In genomic region chr13:21215275-21215983, GRCm38 (mm10) we compare ENCODE assay signal across 8 mouse cellular contexts. TPM values are rescaled to one million over a fixed set of nuclear protein-coding genes. Genes with fewer than 3 reads are reported as not detected.
DNase-seq lines count a peak whose midpoint lies in the region; ATAC-seq and TF ChIP-seq lines count a peak whose summit lies in the region.

No protein-coding gene starts in this region.

- TF ChIP-seq POLR2A in ES-Bruce4 (IDR thresholded peaks at IDR 0.05; ENCODE audit: insufficient read depth, low read length): no peak
- no peak for TF ChIP-seq POLR2A in bone marrow macrophage, adult 2 months (IDR thresholded peaks at IDR 0.05; ENCODE audit: borderline replicate concordance, low read depth, low read length)

- H3K27ac ChIP-seq in ES-Bruce4 (ENCODE audit: insufficient read depth, low read length): no peak overlapping the region
- H3K27ac ChIP-seq in bone marrow macrophage, adult 2 months (ENCODE audit: insufficient read depth, low read depth, low read length): no peak overlapping the region
- H3K27ac ChIP-seq in embryonic facial prominence, embryonic 15.5 days (replicated peaks): no peak overlapping the region
- no peak overlapping the region for H3K27ac ChIP-seq in heart, embryonic 13.5 days (replicated peaks)
- no peak overlapping the region for H3K27ac ChIP-seq in liver, embryonic 12.5 days

- H3K36me3 ChIP-seq in ES-Bruce4 (ENCODE audit: control insufficient read depth, insufficient read depth, low read length, poor library complexity, severe bottlenecking): no peaks in the 10 kb centered on the region
- no peaks in the 10 kb centered on the region for H3K36me3 ChIP-seq in embryonic facial prominence, embryonic 15.5 days
- no peaks in the 10 kb centered on the region for H3K36me3 ChIP-seq in heart, embryonic 13.5 days
- H3K36me3 ChIP-seq in liver, embryonic 12.5 days: no peaks in the 10 kb centered on the region

- peak overlapping the region; percentile 51 for H3K4me2 ChIP-seq in embryonic facial prominence, embryonic 15.5 days (replicated peaks)
- peak overlapping the region; percentile 72 for H3K4me2 ChIP-seq in heart, embryonic 13.5 days
- peak overlapping the region; percentile 84 for H3K4me2 ChIP-seq in liver, embryonic 12.5 days

- no peaks in the 10 kb centered on the region for H3K4me1 ChIP-seq in ES-Bruce4 (ENCODE audit: control insufficient read depth, insufficient read depth, low read length)
- peaks cover 3% of the 10 kb centered on the region; the same call in 1 of the 2 replicates for H3K4me1 ChIP-seq in bone marrow macrophage, adult 2 months (ENCODE audit: control insufficient read depth, insufficient read depth, low read length)
- H3K4me1 ChIP-seq in embryonic facial prominence, embryonic 15.5 days: peaks cover 3% of the 10 kb centered on the region; the same call in 1 of the 2 replicates
- peaks cover 5% of the 10 kb centered on the region; the same call in 1 of the 2 replicates for H3K4me1 ChIP-seq in heart, embryonic 13.5 days
- H3K4me1 ChIP-seq in liver, embryonic 12.5 days: peaks cover 13% of the 10 kb centered on the region

- ATAC-seq in embryonic facial prominence, embryonic 15.5 days (ENCODE audit: insufficient number of reproducible peaks, low FRiP score, low TSS enrichment, low read depth): no peak
- no peak for ATAC-seq in heart, embryonic 13.5 days (ENCODE audit: extremely low read depth, insufficient number of reproducible peaks, low FRiP score, low TSS enrichment)
- ATAC-seq in liver, embryonic 12.5 days: peak; percentile 79

- no peaks in the 10 kb centered on the region for H3K27me3 ChIP-seq in ES-Bruce4 (ENCODE audit: control insufficient read depth, insufficient read depth, low read length, poor library complexity, severe bottlenecking)
- no peaks in the 10 kb centered on the region for H3K27me3 ChIP-seq in embryonic facial prominence, embryonic 15.5 days
- H3K27me3 ChIP-seq in heart, embryonic 13.5 days (replicated peaks): no peaks in the 10 kb centered on the region; the same call in 1 of the 2 replicates
- H3K27me3 ChIP-seq in liver, embryonic 12.5 days (replicated peaks): peaks cover 17% of the 10 kb centered on the region

- peak; percentile 59 for DNase-seq in kidney, postnatal 10 days
- peak; percentile 35 to 41 for DNase-seq in natural killer cell, adult 2 months (ENCODE audit: low spot score in 2 of 2)
- peak; percentile 42 for DNase-seq in thymus, postnatal 14 days

- peaks cover 12% of the 10 kb centered on the region for H3K9me3 ChIP-seq in ES-Bruce4 (replicated peaks; ENCODE audit: control insufficient read depth, insufficient read depth, low read length, poor library complexity, severe bottlenecking)
- no peaks in the 10 kb centered on the region for H3K9me3 ChIP-seq in embryonic facial prominence, embryonic 15.5 days (replicated peaks)
- H3K9me3 ChIP-seq in heart, embryonic 13.5 days: peaks cover 11% of the 10 kb centered on the region; the same call in 1 of the 2 replicates
- H3K9me3 ChIP-seq in liver, embryonic 12.5 days (replicated peaks): peaks cover 11% of the 10 kb centered on the region

- TF ChIP-seq EP300 in ES-Bruce4 (IDR thresholded peaks at IDR 0.05; ENCODE audit: insufficient read depth, low read depth, low read length): no peak

- no peak for TF ChIP-seq CTCF in ES-Bruce4 (IDR thresholded peaks at IDR 0.05; ENCODE audit: low read depth, low read length)
- TF ChIP-seq CTCF in bone marrow macrophage, adult 2 months (IDR thresholded peaks at IDR 0.05; ENCODE audit: low read depth, low read length): no peak

- 2% methylated on average over 20 of the region's 20 CpGs for WGBS in embryonic facial prominence, embryonic 15.5 days
- 2% methylated on average over 20 of the region's 20 CpGs for WGBS in heart, embryonic 13.5 days
- WGBS in liver, embryonic 12.5 days (ENCODE audit: insufficient replicate concordance): 2% methylated on average over 20 of the region's 20 CpGs

- H3K4me3 ChIP-seq in ES-Bruce4 (ENCODE audit: low read depth, low read length): peak overlapping the region; percentile 91
- H3K4me3 ChIP-seq in bone marrow macrophage, adult 2 months (ENCODE audit: insufficient read depth, low read length): peak overlapping the region; percentile 31
- H3K4me3 ChIP-seq in embryonic facial prominence, embryonic 15.5 days (replicated peaks): peak overlapping the region; percentile 40
- peak overlapping the region; percentile 55 for H3K4me3 ChIP-seq in heart, embryonic 13.5 days
- peak overlapping the region; percentile 63 for H3K4me3 ChIP-seq in liver, embryonic 12.5 days

- peak overlapping the region; percentile 53; the same call in 1 of the 2 replicates for H3K9ac ChIP-seq in ES-Bruce4 (ENCODE audit: low read depth, poor library complexity, severe bottlenecking)
- no peak overlapping the region for H3K9ac ChIP-seq in embryonic facial prominence, embryonic 15.5 days
- peak overlapping the region; percentile 73 for H3K9ac ChIP-seq in heart, embryonic 13.5 days
- peak overlapping the region; percentile 48; the same call in 1 of the 2 replicates for H3K9ac ChIP-seq in liver, embryonic 12.5 days

RNA-seq across cellular contexts. Expression of gene Trim27, which starts 36.2 kb away (rescaled TPM):
- 117 and 128 TPM in 2 replicates for polyA plus RNA-seq in ES-Bruce4 (2011; ENCODE audit: insufficient read depth, insufficient read length, low read depth, missing spikeins)
- polyA plus RNA-seq in bone marrow macrophage, adult 2 months (2012; ENCODE audit: insufficient read depth, insufficient read length, missing spikeins): 44.6 and 46.6 TPM in 2 replicates
- polyA plus RNA-seq in embryonic facial prominence, embryonic 15.5 days (2015; fragmentation: Nextera tagmentation; extraction: Ambion mirVana): 122 and 125 TPM in 2 replicates
- 80.3 and 83.4 TPM in 2 replicates for polyA plus RNA-seq in heart, embryonic 13.5 days (2015; fragmentation: Nextera tagmentation; extraction: Ambion mirVana)
- 129 and 132 TPM in 2 replicates for polyA plus RNA-seq in liver, embryonic 12.5 days (2016; fragmentation: Nextera tagmentation; extraction: Ambion mirVana)

Comparison
In these comparisons a context has a peak if more than half of its experiments do, and no peak if none do; other contexts are left out.
1. H3K4me3 ChIP-seq: peak in every context shown above with its lines; median percentile 91 in ES-Bruce4; 63 in liver, embryonic 12.5 days; 55 in heart, embryonic 13.5 days; 40 in embryonic facial prominence, embryonic 15.5 days; 31 in bone marrow macrophage, adult 2 months.